Mouse (Mus musculus): ENCODE data around the gene Dhx35.

The Dhx35 gene

DNA sequence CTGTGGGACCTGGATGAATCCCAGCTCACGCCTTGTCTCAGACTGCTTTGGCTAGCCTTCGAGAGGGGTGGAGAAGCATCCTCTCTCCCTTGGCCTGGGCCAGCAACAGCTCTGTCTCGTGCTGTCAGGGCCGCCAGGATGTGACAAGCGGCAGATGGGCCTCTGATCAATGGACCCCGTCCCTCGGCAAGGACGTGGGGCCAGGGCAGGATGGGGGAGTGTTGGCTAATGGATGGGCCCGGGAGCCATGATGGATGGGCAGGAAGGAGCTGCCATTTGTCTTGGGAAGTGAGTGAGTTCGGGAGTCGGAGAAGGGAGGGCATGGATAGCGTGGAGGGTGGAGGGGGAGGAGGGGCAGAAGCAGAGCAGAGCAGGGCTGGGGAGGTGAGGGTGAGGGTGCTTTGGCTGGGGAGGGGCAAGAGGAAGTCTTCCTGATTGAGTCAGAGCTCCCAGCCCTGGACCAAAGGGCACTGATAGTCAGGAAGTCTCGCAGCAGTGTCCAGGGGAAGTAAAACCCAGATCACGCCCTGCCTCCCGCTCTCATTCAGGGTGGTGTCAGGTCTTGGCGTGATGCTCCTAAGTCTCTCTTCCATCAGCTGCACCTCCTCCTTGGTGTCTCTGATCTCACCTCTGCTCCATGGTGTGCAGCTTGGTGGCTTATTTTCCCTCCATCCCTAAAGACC, 98.7 kb downstream of the Dhx35 start:
- WGBS = 74% methylated on average over 16 of the region's 16 CpGs

GRCm38 (mm10) chr2:158898469-158899196, 104.0 kb downstream of the Dhx35 start:
- 68% methylated on average over 13 of the region's 13 CpGs for WGBS

Data from cerebral cortex, adult 2 months (tissue).